Mouse (Mus musculus) MEL-GATA-1-ER (cell line): ENCODE data around the gene Depdc1a.
"Not testable (repeated sequence)": the region's sequence is repeated elsewhere in the genome, so short reads cannot be mapped to it uniquely, and the experiment has no call there.

Experiments
- DNase-seq: peaks from one replicate; pipeline ENCODE4 v3.0.0-alpha.2; 2012; ENCODE audit warnings: low read depth; ENCODE audit errors: extremely low read depth

The Depdc1a gene

DNA sequence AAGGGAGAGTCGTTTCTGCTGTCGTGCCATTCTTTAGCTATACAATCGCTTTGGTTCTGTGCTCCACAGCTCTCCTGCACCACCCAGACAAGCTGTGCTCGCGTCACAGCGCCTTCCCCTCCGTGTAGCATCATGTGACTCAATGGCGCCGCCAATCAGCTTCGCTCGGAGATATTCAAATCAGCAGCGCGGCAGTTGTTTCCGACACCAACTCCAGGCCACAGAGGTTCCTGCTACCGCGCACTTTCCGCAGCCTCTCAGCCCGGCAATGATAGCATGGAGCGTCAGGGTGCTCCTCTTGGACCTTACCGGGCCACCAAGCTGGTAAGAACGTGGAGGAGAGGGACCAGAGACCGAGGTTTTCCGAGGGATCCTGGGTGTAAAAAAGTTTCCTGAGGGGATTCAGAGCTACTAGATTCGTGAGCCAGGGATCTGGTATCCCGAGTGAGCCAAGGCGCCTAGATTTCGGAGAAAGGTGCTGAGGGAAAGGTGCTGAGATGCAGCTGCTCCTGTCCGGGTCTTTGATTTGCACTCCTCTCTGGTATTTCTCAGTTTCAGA is at the start of gene Depdc1a:
Depdc1a (plus strand) TSS at position 191 of the 559 bp plus-strand sequence.
- peak; percentile 96 for DNase-seq

DNA sequence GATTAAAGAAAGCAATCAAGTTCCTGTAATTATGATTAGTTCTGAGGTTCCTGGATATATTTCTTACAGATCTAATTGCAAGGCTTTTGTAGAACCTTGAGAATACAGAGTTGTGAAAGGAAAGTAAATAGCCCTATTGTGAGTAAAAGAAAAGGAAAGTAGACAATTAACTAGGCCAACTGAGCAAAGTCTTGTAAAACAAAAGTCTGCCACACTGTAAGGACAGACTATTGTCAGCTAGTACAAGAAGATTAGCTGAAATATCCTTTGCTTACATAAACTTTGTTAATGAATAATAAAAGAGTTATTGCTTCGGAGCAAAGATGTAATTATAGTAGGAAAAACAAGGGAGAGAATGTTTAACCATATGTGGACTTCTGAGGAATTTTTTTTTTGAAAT is 25.2 kb upstream of the Depdc1a start:
- DNase-seq, result no peak

DNA sequence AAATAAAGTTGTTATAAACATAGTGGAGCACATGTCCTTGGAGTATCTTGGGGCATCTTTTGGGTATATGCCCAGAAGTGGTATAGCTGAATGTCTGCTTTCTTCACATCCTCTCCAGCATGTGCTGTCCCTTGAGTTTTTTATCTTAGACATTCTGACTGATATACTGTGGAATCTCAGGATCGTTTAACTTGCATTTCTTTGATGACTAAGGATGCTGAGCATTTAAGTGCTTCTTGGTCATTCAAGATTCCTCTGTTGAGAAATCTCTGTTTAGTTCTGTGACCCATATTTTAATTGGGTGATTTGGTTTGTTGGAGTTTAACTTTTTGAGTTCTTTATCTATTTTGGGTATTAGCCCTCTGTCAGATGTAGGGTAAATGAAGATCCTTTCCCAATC is 19.8 kb upstream of the Depdc1a start:
- DNase-seq, result no peak

DNA sequence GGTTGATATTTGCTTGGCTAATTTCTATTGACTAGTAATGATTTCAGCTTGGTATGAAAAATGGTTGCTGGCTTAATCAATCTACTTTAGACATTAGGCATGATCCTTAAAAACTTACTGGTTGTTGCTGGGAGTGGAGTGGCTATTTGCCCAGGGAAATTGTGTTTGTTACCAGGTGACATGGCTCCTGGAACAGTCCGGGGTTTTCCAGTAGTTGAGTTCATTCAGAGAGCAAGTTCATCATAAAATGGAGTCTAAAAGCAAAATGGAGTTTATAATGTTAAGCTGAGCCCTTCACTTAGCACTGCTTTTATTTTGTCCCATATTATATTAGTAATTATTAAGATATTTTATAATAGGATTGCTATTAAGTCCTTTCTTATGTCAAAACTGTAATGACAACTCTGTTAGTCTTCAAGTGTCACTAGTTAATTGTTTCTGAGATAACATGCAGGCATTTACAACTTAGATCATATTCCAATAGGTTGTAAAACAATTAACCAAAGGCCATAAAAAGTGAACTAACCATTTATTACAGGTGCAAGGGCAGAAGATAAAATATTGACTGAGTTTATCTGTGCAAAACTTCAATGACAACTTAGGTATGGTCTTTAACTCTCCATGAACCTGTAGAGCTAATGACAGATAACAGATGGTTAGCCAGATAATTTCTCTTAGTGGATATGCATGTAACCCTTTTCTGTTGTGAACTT is 17.8 kb upstream of the Depdc1a start:
- no peak for DNase-seq

DNA sequence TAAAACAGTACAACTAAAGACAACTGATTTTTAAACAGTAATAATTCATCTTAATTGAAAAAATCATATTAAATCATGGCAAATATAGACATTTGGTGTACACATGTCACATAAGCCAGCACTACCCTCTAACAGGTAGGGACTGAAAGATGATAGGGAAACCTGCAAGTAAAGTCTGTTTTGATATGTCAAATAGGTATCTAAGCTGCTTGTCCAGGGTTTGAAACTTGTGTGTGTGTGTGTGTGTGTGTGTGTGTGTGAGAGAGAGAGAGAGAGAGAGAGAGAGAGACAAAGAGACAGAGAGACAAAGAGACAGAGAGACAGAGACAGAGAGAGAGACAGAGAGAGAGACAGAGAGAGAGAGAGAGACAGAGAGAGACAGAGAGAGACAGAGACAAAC is 524 bp upstream of the Depdc1a start:
- DNase-seq, result not testable (repeated sequence)

DNA sequence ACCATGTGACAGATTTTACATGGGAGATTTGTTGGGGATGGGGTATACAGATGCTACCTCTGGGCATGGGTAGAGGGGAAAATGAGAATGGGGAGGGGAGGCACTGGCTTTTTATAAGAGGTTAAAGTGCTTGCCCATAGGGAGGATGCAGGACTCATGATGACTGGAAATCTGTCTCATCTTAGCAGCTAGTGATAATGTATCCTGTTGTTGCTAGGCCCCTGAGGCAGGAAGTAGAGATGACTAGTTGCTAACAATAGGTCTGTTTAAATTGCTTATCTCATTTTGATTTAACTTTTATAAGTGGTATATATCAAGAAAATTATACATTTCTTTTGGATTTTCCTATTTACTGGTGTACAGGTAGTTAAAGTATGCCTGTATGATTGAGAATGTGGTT is 13.7 kb downstream of the Depdc1a start:
- no peak for DNase-seq

DNA sequence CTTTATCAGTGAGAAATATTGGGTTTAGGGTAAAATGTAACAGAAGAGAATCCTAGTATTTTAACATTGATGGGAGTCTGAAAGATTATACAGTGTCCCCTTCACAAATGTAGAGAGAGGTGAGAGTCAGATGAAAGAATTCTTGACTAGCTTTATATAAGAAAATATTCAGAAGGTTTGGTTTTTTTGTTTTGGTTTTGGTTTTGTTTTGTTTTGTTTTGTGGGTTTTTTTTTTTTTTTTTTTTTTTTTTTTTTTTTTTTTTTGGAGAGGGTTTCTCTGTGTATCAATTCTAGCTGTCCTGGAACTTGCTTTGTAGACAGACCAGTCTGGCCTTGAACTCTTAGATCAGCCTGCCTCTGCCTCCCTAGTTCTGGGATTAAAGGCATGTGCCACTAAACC is 33.3 kb downstream of the Depdc1a start:
- no peak for DNase-seq

DNA sequence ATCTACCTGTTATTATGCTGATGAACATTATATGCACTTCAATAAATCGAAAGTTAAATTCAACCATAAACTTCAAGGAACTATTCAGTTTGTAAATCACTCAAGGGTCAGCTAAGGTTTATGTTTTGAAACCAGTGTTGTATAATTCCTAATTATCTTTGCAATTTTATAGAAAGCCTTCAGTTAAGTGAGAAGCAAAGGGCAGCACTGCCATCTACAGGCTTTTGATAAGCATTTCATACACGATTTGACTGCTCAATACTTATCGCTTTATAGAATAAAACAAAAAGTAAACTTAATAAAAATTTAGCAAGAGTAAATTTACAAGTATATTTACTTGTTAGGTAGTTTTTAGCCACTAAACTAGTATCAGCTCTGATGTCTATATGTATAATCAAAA is 53.1 kb downstream of the Depdc1a start:
- peak; percentile 4 for DNase-seq

DNA sequence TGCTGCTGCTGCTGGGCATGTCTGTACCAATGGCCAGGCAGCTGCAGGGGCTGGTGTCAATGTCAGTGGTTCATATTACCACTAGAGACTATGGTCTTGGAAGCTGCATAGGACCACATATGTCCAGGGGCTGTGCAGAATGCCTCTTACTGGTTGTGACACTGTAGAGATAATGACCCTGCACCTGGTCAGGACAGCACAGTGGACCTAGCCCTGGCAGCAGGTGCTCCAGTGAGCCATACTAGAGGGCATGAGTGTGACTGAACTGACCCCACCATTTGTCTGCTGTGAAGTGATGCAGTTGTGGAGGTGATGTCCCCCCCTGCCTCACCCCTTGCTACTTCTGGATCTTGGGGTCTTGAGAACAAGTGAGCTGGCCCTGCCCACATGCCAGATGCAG is 55.0 kb downstream of the Depdc1a start:
- DNase-seq, result no peak
